Mouse (Mus musculus) ES-Bruce4 (cell line): ENCODE measurements around the gene Cdh7.

Source experiments
- CTCF ChIP-seq: IDR thresholded peaks from one replicate; pipeline ENCODE4 v1.8.1; 2011; ENCODE audit warnings: low read depth, low read length
- POLR2A ChIP-seq: IDR thresholded peaks from one replicate; pipeline ENCODE4 v1.8.1; 2011; ENCODE audit warnings: low read length; ENCODE audit not compliant: insufficient read depth

GRCm38 (mm10) chr1:109932674-109933073 lies 49.6 kb upstream of the Cdh7 start:
- TF ChIP-seq POLR2A (no peak), CTCF (no peak)
